Mouse (Mus musculus): ENCODE measurements around the gene Lipt2. TPM values are rescaled to one million over a fixed set of nuclear protein-coding genes. Genes with fewer than 3 reads are reported as not detected.

Gene Lipt2
- polyA plus RNA-seq (2015; fragmentation: Nextera tagmentation; extraction: Ambion mirVana) = 21.9 and 23.0 TPM in 2 replicates

- peak within 1 kb of the TSS; percentile 94 for H3K4me3 ChIP-seq (replicated peaks)
- H3K27ac ChIP-seq = peak within 1 kb of the TSS; percentile 99
- under 1% methylated on average over 78 of the region's 78 CpGs for WGBS
- H3K9me3 ChIP-seq = no peaks in the 10 kb centered on the region
- no peaks in the 10 kb centered on the region for H3K36me3 ChIP-seq
- peaks cover 6% of the 10 kb centered on the region for H3K4me1 ChIP-seq (replicated peaks)
- H3K4me2 ChIP-seq (replicated peaks) = peak within 1 kb of the TSS; percentile 95
- peak within 1 kb of the TSS; percentile 94 for H3K9ac ChIP-seq
- no peaks in the 10 kb centered on the region for H3K27me3 ChIP-seq (replicated peaks)
- peak; percentile 97 for ATAC-seq
Observed at GRCm38 (mm10) chr7:100159105-100159841, at the start of gene Lipt2. TSS of gene Lipt2 (plus strand) at chr7:100159277.

- no peak for ATAC-seq
- no peak overlapping the region for H3K9ac ChIP-seq
- 71% methylated on average over 10 of the region's 10 CpGs for WGBS
- H3K4me3 ChIP-seq (replicated peaks) = no peak overlapping the region
- no peaks in the 10 kb centered on the region for H3K4me1 ChIP-seq (replicated peaks)
- no peak overlapping the region for H3K27ac ChIP-seq
- no peak overlapping the region for H3K4me2 ChIP-seq (replicated peaks)
- 0 out of 2 replicates have a peak, but pooled peaks cover 6% of the 10 kb centered on the region for H3K36me3 ChIP-seq
- no peaks in the 10 kb centered on the region for H3K9me3 ChIP-seq
- H3K27me3 ChIP-seq (replicated peaks) = no peaks in the 10 kb centered on the region
Observed at GRCm38 (mm10) chr7:100111506-100111905, 47.6 kb upstream of the Lipt2 start.

DNA sequence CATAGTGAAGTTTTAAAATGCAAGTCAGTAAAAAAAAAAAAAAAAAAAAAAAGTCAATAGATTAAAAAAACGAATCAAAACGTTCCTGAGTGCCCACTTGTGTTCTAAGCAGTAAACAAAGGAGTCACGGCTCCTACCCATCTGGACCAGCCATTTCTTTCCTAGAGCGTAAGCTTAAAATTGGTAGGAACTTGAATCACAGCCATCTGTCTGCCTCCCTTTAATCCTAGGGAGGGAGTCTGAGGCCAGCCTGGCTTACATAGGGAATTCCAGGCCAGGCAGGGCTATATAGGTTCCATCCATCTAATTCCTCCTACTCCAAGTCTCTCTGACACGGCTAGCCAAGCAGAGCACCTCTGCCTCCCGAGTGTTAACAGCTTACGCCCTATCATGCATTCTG is 45.3 kb upstream of the Lipt2 start:
- Histone ChIP-seq H3K4me1 (replicated peaks) (no peaks in the 10 kb centered on the region), H3K4me3 (replicated peaks) (no peak overlapping the region), H3K27ac (no peak overlapping the region), H3K27me3 (replicated peaks) (no peaks in the 10 kb centered on the region), H3K4me2 (replicated peaks) (no peak overlapping the region), H3K9ac (no peak overlapping the region), H3K36me3 (peaks cover 14% of the 10 kb centered on the region; the same call in 1 of the 2 replicates), H3K9me3 (no peaks in the 10 kb centered on the region)
- WGBS = 79% methylated on average over 7 of the region's 7 CpGs
- no peak for ATAC-seq

DNA sequence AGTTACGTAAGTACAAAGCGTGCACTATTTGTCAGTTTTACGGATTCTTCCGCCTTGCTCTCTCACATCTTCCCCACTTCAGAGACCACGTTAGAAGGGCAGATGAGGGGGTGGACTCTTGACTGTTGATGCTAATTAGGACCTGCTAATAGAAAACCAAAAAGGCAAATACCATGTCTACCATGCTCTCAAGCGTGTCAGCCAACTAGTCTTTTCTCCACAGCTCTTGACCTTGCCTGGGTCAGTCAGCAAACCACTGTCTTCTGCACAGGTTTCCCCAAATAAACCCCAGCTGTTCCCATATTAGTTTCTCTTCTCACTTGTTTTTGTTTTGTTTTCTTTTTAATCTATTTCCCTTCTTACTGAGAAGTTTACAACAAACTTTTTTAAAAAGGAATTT is 44.8 kb upstream of the Lipt2 start:
- Histone ChIP-seq H3K9me3 (no peaks in the 10 kb centered on the region), H3K9ac (no peak overlapping the region), H3K27me3 (replicated peaks) (no peaks in the 10 kb centered on the region), H3K4me2 (replicated peaks) (no peak overlapping the region), H3K4me3 (replicated peaks) (no peak overlapping the region), H3K36me3 (peaks cover 14% of the 10 kb centered on the region; the same call in 1 of the 2 replicates), H3K27ac (no peak overlapping the region), H3K4me1 (replicated peaks) (no peaks in the 10 kb centered on the region)
- no peak for ATAC-seq
- WGBS = 92% methylated on average over 6 of the region's 6 CpGs

- peak overlapping the region; percentile 88 for H3K27ac ChIP-seq
- ATAC-seq = peak; percentile 72
- peak overlapping the region; percentile 69 for H3K4me2 ChIP-seq (replicated peaks)
- H3K9me3 ChIP-seq = no peaks in the 10 kb centered on the region
- H3K4me1 ChIP-seq (replicated peaks) = no peaks in the 10 kb centered on the region
- peak overlapping the region; percentile 82 for H3K9ac ChIP-seq
- WGBS = 0% methylated on average over 25 of the region's 25 CpGs
- no peaks in the 10 kb centered on the region for H3K27me3 ChIP-seq (replicated peaks)
- H3K36me3 ChIP-seq = peaks cover 8% of the 10 kb centered on the region; the same call in 1 of the 2 replicates
- H3K4me3 ChIP-seq (replicated peaks) = peak overlapping the region; percentile 79
Observed at GRCm38 (mm10) chr7:100120791-100121261, 38.3 kb upstream of the Lipt2 start.

DNA sequence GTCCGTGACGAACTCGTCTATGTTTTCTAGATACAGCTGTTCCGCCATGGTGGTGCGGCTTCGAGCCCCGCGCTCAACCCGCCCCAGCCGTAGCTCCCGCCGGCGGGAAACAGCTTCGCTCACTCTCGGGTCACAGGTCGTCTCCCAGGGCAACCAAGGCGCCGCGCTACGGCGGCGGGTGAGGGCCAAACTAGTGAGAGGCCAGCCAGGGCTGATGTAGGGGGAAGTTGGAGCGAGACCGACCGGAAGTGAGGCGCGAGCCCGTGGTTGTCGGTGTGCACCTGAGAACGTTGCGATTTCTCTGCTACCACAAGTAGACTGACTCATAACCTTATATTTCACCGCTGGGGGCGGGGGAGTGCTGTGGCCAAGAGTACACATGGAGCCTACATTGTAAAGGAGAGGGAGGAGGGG is 37.7 kb upstream of the Lipt2 start, which contains the start of gene Pold3:
Gene Pold3, minus strand, starts transcription at position 190 of the 414 bp plus-strand sequence.
- Histone ChIP-seq H3K27me3 (replicated peaks) (no peaks in the 10 kb centered on the region), H3K27ac (peak within 1 kb of the TSS; percentile 88), H3K9ac (peak within 1 kb of the TSS; percentile 82), H3K9me3 (no peaks in the 10 kb centered on the region), H3K36me3 (peaks cover 8% of the 10 kb centered on the region; the same call in 1 of the 2 replicates), H3K4me1 (replicated peaks) (no peaks in the 10 kb centered on the region), H3K4me2 (replicated peaks) (peak within 1 kb of the TSS; percentile 69), H3K4me3 (replicated peaks) (peak within 1 kb of the TSS; percentile 79)
- 0% methylated on average over 33 of the region's 33 CpGs for WGBS
- ATAC-seq = peak; percentile 96

- 53% methylated on average over 6 of the region's 6 CpGs for WGBS
- Histone ChIP-seq H3K27me3 (replicated peaks) (no peaks in the 10 kb centered on the region), H3K4me2 (replicated peaks) (no peak overlapping the region), H3K9ac (no peak overlapping the region), H3K9me3 (no peaks in the 10 kb centered on the region), H3K27ac (no peak overlapping the region), H3K4me1 (replicated peaks) (no peaks in the 10 kb centered on the region), H3K4me3 (replicated peaks) (no peak overlapping the region), H3K36me3 (no peaks in the 10 kb centered on the region)
- no peak for ATAC-seq
Observed at GRCm38 (mm10) chr7:100123486-100123885, 35.6 kb upstream of the Lipt2 start.

- Histone ChIP-seq H3K36me3 (no peaks in the 10 kb centered on the region), H3K4me2 (replicated peaks) (no peak overlapping the region), H3K4me3 (replicated peaks) (no peak overlapping the region), H3K4me1 (replicated peaks) (no peaks in the 10 kb centered on the region), H3K9ac (no peak overlapping the region), H3K9me3 (no peaks in the 10 kb centered on the region), H3K27me3 (replicated peaks) (no peaks in the 10 kb centered on the region), H3K27ac (no peak overlapping the region)
- WGBS = 90% methylated on average over 2 of the region's 2 CpGs
- ATAC-seq = no peak
Observed at GRCm38 (mm10) chr7:100124211-100124610, 34.9 kb upstream of the Lipt2 start.

GRCm38 (mm10) chr7:100125166-100125565 is 33.9 kb upstream of the Lipt2 start:
- H3K9ac ChIP-seq = no peak overlapping the region
- no peaks in the 10 kb centered on the region for H3K4me1 ChIP-seq (replicated peaks)
- H3K27ac ChIP-seq = no peak overlapping the region
- no peaks in the 10 kb centered on the region for H3K9me3 ChIP-seq
- WGBS = 68% methylated on average over 4 of the region's 4 CpGs
- no peak overlapping the region for H3K4me2 ChIP-seq (replicated peaks)
- H3K27me3 ChIP-seq (replicated peaks) = no peaks in the 10 kb centered on the region
- no peaks in the 10 kb centered on the region for H3K36me3 ChIP-seq
- no peak for ATAC-seq
- H3K4me3 ChIP-seq (replicated peaks) = no peak overlapping the region

DNA sequence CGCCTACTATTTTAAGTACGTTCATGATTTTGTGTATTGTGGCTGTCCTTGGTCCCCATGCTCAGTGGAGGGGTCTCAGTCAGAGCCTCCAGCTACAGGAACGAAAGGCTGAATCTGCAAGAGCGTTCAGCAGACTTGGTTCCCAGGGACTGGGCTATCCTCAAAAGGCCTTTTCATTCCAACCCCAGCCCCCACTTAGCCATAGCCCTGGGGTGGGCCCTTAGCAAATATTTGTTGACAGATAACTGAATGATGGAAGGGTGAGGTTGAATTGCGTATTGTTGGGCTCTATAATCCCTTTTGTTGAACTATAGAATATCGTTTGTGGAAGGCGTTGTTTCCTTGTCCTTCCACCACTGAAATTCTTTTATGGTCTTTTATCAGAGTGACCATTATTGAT is 32.6 kb upstream of the Lipt2 start:
- no peaks in the 10 kb centered on the region for H3K36me3 ChIP-seq
- H3K9me3 ChIP-seq = no peaks in the 10 kb centered on the region
- no peak overlapping the region for H3K4me2 ChIP-seq (replicated peaks)
- no peaks in the 10 kb centered on the region for H3K27me3 ChIP-seq (replicated peaks)
- WGBS = 62% methylated on average over 7 of the region's 7 CpGs
- H3K4me3 ChIP-seq (replicated peaks) = no peak overlapping the region
- no peaks in the 10 kb centered on the region for H3K4me1 ChIP-seq (replicated peaks)
- H3K27ac ChIP-seq = no peak overlapping the region
- ATAC-seq = peak; percentile 59
- H3K9ac ChIP-seq = no peak overlapping the region

GRCm38 (mm10) chr7:100128262-100129041 is 30.6 kb upstream of the Lipt2 start:
- WGBS = 75% methylated on average over 7 of the region's 7 CpGs
- no peak for ATAC-seq
- Histone ChIP-seq H3K4me3 (replicated peaks) (no peak overlapping the region), H3K9ac (no peak overlapping the region), H3K27me3 (replicated peaks) (no peaks in the 10 kb centered on the region), H3K27ac (no peak overlapping the region), H3K4me2 (replicated peaks) (no peak overlapping the region), H3K4me1 (replicated peaks) (no peaks in the 10 kb centered on the region), H3K9me3 (no peaks in the 10 kb centered on the region), H3K36me3 (no peaks in the 10 kb centered on the region)

- H3K27me3 ChIP-seq (replicated peaks) = no peaks in the 10 kb centered on the region
- ATAC-seq = no peak
- H3K4me3 ChIP-seq (replicated peaks) = no peak overlapping the region
- H3K9me3 ChIP-seq = no peaks in the 10 kb centered on the region
- H3K27ac ChIP-seq = no peak overlapping the region
- H3K9ac ChIP-seq = no peak overlapping the region
- no peaks in the 10 kb centered on the region for H3K4me1 ChIP-seq (replicated peaks)
- H3K4me2 ChIP-seq (replicated peaks) = no peak overlapping the region
- 44% methylated on average over 6 of the region's 6 CpGs for WGBS
- no peaks in the 10 kb centered on the region for H3K36me3 ChIP-seq
Observed at GRCm38 (mm10) chr7:100130592-100130991, 28.5 kb upstream of the Lipt2 start.

All from intestine, embryonic 15.5 days (tissue).